Mouse (Mus musculus) cerebellum, postnatal 4 days (tissue): ENCODE measurements around the gene Zfp119b.
A peak's percentile ranks its signal among the peaks of the same experiment; 100 is the strongest.
"Not testable (repeated sequence)": the region's sequence is repeated elsewhere in the genome, so short reads cannot be mapped to it uniquely, and the experiment has no call there.

ENCODE experiments used
- DNase-seq, 2 experiments: peaks; one replicate each; pipeline ENCODE4 v3.0.0; 2022; ENCODE audit warnings: low spot score in 2 of 2, mixed read lengths in 1 of 2

The Zfp119b gene

DNA sequence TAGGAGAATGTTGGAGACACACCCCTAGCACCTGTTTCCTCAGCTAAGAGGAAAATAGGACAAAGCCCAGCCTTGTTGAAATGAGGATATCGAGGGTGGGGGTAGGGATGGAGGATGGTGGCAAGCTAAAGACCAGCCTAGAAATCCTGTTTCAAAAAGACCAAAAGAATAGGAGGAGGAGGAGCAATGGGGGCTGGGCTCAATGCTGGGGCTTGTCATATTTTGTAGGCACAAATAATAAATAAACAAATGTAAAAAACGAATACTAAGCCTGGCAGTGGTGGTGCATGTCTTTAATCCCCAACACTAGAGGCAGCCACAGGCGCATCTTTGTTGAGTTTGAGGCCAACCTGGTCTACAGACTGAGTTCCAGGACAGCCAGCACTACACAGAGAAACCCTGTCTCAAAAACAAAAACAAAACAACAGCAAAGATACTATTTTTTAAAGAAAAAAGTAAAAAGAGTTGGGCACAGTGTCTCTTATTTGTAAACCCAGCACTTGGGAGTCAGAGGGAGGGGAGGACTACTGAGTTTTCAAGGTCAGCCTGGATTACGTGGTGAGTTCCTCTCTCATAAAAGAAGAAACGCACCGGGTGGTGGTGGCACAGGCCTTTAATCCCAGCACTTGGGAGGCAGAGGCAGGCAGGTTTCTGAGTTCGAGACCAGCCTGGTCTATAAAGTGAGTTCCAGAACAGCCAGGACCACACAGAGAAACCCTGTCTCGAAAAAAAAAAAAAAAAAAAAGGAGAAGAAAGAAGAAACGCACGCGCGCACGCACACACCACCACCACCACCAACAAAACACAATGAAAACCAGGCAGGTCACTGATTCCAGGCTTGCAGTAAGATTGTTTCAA, 8.7 kb upstream of the Zfp119b start:
- peak in 1 of 2 experiments; percentile 18 for DNase-seq

DNA sequence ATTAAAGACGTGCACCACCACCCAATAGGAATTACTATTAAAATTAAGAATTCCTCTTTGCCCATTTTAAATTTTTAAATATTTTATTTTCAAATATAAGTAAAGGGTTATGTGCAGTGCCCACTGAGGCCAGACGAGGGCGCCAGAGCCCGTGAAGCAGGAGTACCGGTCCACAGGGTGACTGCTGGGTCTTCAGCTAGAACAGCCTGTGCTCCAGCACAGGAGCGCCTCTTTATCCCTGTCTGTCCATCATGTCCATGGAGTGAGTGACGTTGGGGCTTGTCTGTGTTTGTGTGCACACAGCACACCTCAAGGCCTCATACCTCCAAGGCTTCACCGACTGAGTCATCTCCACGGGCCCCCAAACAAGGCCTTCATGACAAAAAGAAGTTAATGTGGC, 7.9 kb upstream of the Zfp119b start:
- DNase-seq = peak; percentile 55 to 74

DNA sequence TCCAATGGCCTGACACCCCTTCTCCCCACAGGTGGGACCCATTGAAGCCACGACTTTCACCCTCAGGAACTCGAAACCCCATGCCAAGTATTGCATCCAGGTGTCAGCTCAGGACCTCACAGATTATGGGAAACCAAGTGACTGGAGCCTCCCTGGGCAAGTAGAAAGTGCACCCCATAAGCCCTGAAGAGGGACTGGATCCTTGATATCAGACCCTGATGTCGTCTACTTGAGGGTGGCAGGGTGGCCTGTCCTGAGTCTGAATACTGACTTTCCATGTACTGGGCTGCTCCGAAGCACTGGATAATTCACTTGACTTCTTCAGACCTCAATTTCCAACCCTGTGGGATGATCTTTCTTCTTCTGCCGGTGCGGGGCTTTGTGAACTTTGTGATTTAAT, 7.3 kb upstream of the Zfp119b start:
- DNase-seq = peak in 1 of 2 experiments; percentile 16

DNA sequence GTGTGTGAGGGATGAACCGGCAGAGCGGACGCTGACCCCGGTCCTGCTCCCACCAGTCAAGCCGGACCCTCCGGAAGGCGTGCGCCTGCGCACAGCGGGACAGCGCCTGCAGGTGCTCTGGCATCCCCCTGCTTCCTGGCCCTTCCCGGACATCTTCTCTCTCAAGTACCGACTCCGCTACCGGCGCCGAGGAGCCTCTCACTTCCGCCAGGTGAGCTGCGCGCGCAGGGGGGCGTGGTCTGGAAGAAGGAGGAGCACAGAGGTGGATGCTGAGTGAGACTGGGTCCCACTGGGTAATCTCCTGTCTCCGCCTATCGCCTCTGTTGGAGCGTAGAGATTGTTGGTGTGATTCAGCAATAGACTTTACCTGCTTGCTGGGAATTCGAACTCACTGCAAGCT, 6.8 kb upstream of the Zfp119b start:
- DNase-seq = peak; percentile 49 to 74

DNA sequence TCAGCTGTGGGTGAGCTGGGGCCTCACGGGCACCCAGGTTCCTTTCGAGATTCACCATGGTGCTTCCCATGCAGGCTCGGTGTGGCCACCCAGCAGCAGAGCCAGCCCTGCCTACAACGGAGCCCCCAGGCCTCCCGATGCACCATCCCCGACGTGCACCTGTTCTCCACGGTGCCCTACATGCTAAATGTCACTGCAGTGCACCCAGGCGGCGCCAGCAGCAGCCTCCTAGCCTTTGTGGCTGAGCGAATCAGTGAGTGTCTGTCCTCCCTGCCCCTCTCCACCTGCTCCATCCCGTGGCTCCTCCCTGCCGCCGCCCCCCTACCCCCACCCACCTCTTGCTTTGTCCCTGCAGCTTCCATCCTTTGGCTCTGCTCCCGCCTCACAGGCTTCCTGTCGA, 4.9 kb upstream of the Zfp119b start:
- DNase-seq = no peak

DNA sequence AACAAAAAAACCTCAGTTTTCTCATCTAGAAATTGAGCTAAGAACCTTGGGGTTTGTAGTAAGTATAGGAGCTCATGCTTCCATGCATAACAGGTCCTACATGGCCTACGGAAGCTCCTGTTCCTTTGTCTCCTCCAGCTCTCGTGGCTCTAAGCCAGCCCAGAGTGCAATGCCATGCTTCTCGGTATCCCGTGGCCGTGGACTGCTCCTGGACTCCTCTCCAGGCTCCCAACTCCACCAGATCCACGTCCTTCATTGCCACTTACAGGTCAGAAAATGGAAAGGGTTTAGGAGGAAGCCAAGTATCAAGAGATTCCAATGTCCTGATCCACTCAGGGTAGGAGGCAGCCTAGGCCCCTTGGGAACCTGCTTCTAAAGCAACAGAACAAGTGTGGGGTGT, 4.5 kb upstream of the Zfp119b start:
- no peak for DNase-seq

DNA sequence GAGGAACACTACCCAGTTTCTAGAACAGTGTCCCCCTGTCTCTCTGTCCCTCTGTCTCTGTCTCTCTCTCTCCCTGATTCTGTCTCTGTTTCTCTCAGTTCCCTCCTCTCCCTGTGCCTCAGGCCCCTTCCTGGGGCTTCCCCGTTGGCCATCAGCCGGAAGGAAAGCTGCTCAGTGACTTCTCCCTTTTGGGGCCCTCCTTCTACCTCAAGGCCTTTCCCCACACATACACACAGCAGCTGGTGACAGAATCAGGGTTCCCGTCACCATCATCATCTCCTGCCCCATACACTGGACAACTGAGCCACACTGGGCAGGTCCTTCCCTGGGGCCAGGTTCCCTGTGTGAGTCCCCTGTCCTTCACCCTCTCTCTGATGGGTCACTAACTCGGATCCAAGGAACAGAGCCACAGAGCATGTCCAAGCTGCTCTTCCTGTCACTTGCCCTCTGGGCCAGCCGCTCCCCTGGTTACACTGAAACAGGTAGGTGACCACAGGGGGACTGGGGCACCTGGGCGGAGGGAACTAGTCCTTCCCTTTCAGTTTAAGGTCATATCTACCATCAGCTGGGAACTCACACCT, 3.2 kb upstream of the Zfp119b start, which contains the start of gene Ebi3:
TSS of gene Ebi3 (plus strand) at position 194 of the 581 bp plus-strand sequence.
- no peak for DNase-seq

DNA sequence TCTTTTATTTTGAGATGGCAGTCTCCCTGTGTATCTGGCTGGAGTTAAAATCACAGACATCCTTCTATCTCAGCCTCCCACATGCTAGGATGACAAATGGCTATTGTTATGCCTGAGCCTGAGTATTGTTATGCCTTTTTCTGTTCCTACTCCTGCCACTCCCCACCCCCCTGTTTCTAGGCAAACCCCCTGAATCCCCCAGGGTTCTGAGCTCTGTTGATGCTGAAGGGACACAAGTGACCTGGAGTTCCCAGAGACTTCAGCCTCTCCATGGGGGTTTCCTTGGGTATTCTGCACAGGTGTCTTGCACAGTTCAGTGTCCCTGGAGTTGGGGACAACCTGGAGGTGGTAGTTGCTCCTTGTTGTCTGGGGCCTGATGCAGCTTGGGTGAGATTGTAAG, 2.7 kb upstream of the Zfp119b start:
- DNase-seq = no peak

DNA sequence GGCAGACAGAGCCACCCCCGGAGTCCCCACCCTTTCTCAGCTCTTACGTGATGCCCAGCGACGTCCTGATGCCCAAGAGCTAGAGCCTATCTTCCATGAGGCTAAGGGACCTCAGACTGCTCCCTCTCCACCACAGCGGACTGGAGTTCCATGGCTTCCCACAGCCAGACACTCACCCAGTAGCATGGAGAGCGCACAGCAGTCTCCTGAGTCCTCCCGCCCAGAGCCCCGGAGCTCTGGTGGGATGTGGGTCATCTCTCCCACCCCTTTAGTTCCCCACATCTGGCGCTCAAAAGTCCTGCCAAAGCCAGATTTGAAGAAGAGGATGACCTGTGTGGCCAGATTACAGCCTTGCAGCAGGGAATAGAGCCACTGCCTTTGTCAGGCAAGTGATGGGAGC, 1.3 kb upstream of the Zfp119b start:
- DNase-seq = no peak

DNA sequence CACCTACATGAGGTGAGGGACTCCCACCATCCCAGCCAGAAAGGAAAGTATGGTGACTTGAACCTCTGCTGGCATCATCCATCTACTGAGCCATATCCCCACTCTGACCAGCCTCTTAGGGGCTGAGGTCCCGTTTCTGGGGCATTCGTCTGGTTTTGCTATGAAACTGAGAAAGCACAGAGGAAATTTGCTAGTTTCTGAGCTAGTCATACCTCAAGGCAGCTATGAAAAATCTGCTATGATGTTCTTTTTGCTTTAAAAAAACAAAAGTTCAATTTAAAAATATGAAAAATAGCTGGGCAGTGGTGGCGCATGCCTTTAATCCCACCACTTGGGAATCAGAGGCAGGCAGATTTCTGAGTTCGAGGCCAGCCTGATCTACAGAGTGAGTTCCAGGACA, 653 bp downstream of the Zfp119b start:
- no peak for DNase-seq

DNA sequence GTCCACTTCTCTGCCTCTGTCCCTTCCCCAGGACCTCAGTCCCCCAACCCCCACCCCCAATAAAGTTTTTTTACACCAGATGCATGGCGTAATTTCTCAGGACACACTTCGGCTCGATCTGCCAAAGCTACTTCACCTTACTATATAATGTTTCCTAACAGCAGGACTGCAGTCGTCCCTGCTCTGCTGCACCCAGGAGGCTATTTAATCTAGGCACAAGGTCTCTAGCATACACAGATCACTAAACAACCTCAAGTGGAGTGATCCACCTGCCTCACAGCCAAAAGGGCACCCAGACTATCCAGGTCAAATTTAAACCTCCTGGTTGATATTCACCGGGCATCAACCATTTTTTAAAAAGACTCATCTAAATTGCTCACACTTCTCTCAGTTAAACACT, 3.6 kb downstream of the Zfp119b start:
- no peak for DNase-seq

DNA sequence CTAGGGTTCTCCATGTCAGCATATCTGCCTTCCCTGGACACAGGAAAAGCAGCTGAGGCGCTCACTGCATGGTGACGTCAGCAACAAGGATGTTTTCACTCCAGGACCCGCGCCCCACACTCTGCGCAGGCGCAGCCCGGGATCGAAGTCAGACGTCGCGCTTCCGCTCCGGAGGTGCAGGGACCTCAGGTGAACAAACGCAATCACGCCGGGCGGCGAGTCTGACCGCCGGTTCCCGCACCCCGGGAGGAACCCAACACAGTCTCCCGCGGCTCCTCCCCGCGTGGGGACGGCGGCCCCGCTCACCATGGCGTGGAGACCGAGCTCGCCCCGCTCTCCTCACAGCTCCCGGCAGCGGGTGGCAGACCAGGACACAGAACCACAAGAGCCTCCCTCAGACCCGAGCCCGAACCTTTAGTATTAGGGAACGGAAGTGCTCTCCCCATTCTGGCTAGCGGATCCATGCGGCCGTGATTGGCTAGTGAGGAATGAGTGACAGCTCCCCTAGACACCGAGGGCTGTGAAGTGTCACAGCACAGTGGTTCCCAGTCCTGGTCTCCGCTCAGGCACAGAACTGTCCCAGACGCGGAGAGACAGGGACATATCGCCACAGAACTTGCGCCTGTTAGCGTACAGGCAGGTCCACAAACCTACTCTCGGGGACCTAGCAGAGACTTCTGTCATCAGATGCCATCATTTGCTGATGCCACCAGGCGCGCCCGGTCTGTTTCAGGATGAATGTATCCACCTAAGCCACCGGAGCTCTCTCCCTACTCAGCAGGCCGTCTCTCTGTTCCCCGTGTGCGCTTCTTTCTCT, 4.2 kb downstream of the Zfp119b start:
- peak; percentile 70 to 86 for DNase-seq

DNA sequence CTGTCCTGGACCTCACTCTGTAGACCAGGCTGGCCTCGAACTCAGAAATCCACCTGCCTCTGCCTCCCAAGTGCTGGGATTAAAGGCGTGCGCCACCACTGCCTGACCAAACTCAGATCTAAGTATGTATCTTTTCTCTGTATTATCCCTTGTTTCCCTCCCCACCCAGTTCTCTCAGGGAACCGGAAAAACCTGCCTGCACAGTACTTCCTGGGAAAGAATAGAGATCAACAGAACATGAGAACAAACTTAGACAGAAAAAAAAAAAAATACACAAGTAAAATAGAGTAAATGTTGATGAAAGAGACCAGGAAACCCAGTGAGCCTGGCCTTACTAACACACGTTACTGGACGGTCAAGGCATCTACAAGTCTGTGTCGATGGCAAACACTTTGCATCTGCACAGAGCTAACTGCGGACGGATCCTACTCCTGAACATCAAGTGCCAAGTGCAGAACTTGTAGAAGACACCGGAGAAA, 4.9 kb downstream of the Zfp119b start:
- not testable (repeated sequence) for DNase-seq

DNA sequence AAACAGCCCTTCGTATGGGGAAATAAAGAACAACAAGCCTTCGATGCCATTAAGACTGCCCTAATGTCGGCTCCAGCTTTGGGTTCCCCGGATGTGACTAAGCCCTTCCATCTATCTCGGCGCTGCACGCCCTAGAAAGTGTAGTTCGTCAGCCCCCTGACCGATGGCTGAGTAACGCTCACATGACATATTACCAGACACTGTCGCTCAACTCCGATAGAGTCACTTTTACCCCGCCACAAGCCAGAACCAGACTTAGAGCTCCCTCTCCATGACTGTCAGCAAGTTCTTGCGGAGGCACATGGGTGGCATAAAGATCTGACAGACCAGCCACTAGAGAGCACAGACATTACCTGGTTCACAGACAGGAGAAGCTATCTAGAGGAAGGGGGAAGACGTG, 16.1 kb downstream of the Zfp119b start:
- no peak for DNase-seq

DNA sequence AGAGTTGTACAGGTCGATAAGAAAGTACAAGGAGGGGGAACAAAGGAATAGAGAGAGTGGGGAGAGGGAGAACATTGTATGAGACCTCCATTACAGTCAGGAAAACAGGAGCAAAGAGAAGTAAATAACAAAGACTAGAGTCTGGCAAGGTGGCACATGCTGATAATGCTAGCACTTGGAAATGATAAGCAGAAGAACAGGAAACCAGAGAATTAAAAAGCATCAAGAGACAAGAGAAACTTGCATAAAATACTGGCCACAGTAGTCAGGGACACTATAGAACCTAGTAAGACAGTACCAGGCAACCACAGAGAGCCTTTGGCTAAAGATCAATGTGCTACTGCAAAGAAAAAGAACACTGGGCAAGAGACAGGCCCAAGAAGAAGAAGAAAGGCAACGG, 16.7 kb downstream of the Zfp119b start:
- DNase-seq = no peak

DNA sequence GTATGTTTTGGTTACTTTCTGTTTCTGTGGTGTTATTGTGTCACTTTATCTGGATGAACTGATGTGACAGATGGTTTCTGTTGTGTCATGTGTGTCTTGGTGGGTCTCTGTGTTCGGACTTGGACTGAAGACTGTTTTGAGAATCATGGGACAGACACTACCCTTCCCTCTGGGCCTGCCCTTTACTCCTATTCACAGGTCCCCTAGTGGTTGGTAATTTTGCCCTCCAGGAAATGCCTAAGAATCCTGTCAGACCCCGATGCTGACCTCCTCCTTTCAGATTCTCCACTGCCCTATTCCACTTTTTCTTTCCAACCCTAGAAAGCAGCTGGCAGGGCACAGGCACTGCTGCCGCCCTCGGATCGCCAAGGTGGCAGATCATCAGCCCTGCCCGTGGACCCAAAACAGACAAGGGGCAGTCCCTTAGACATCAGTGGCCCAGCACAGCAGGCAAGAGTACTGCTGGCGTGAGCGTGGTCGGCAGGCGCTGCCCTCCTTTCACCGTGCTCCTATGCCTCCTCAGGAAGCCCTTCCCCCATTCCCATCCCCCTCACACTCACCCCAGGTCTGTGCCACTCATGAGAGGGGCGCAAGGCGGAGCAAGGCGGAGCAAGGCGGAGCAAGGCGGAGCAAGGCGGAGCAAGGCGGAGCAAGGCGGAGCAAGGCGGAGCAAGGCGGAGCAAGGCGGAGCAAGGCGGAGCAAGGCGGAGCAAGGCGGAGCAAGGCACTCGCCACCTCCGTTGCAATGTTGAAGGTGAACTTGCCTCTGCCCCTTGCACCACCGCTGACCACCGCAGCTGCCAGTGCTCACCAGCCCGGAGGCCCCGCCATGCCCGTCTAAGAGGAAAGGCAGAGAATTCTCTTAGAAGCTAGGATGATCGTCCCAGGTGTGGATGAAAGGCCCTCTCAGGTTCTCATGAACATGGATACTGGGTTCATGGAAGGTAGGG, 17.5 kb downstream of the Zfp119b start:
- peak; percentile 23 to 67 for DNase-seq

DNA sequence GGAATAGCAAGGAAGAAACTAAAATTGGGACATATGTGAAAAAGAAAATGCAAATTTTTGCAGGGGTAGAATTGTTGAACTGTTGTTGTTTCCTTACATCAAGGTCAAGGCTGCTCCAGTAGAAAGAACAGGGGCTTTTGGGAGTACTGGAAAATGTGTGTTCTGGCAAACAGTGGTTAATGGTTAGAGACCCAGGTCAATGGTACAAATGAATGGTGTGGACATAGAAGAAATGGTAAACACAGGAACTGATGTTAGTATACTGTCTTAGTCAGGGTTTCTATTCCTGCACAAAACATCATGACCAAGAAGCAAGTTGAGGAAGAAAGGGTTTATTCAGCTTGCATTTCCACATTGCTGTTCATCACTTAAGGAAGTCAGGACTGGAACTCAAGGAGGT, 42.6 kb downstream of the Zfp119b start:
- no peak for DNase-seq

DNA sequence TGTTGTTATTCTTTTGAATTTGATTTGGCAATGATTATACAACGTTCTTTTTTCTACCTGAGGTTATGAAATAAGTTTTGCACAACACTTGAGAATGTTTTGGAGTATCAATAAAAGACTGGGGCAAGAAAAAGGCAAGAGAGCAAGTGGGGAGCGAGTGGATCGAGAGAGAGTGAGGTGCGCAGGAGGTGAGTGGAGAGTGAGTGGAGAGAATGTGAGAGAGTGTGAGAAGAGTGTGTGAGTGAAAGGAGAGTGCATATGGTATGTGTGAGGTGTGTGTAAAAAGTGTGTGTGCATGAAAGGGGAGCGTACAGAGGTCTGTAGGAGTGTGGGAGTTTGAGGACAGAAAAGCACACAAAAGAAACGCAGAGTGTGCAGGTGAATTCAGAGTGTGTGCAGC, 45.2 kb downstream of the Zfp119b start:
- no peak for DNase-seq

DNA sequence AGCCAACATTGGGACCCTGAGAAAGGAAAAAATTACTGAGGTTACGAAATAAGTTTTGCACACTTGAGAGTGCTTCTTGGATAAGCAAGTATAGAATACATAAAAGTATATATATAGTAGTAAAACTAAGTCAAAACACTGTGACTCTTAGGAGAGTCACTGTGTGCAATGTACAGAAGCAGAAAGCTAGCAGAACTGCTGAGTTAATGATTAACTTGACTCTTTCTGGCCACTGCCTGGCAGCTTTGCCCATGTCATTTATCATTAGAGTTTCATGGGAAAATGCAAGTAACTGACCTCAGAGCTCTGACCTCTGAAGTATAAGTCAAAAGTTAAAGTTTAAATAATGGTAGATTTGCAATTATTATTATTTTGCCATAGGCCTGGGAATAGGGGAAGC, 45.6 kb downstream of the Zfp119b start:
- DNase-seq = no peak

DNA sequence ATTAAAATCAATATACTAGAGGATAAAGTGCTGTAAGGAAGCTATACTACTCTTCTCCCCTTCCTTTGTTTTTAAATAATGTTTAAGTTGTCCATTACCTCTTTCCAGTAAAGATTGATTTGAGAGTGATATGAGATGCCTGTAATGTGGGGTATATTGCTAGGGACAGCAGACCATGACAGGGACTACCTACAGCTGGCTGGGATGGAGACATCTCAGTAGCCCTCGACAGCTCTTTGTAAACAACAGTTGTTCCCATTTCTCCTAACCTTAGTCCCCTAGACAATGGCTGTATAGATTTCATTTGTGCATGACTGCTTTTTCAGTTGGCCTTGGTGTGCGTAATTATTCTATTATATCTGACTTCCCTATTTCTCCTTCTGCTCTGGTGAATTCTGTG, 46.2 kb downstream of the Zfp119b start:
- no peak for DNase-seq

DNA sequence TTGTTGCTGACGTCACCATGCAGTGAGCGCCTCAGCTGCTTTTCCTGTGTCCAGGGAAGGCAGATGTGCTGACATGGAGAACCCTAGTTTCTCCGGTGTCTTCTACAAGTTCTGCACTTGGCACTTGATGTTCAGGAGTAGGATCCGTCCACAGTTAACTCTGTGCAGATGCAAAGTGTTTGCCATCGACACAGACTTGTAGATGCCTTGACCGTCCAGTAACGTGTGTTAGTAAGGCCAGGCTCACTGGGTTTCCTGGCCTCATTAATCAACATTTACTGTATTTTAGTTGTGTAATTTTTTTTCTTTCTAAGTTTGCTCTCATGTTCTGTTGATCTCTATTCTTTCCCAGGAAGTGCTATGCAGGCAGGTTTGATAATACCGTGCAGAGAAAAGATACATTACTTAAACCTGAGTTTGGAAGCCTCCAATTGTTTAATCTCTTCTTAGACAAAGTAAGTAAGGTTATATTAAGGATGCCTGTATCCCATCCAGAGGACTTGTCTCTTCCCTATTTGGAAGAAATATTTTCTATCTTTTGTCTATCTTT, 56.8 kb downstream of the Zfp119b start:
- peak in 1 of 2 experiments; percentile 6 for DNase-seq
